Mouse (Mus musculus): ENCODE results near the gene Ube2q1. TPM values are rescaled to one million over a fixed set of nuclear protein-coding genes. Genes with fewer than 3 reads are reported as not detected.

Ube2q1 gene
- polyA plus RNA-seq (2017; shearing (Covaris generic)) = 8.8 TPM

GRCm38 (mm10) chr3:89772968-89773709 is at the start of gene Ube2q1:
TSS of gene Ube2q1 (plus strand) at chr3:89773616.

GRCm38 (mm10) chr3:89764119-89764724 is 9.2 kb upstream of the Ube2q1 start, which contains the start of gene Chrnb2:
TSS of gene Chrnb2 (minus strand) at chr3:89764632.

GRCm38 (mm10) chr3:89830815-89831591 is 57.6 kb downstream of the Ube2q1 start, which contains the start of gene She:
TSS of gene She (plus strand) at chr3:89831370.

Other genes starting within 250 kb of the Ube2q1 start
- gene Adar, start 58.6 kb upstream of the Ube2q1 start, polyA plus RNA-seq (2017; shearing (Covaris generic)) = 143 TPM
- 1.5 TPM for gene Chrnb2, start 9.0 kb upstream of the Ube2q1 start, polyA plus RNA-seq (2017; shearing (Covaris generic))
- 10.3 TPM for gene She, start 57.8 kb downstream of the Ube2q1 start, polyA plus RNA-seq (2017; shearing (Covaris generic))
- gene Il6ra, start 139.6 kb downstream of the Ube2q1 start, polyA plus RNA-seq (2017; shearing (Covaris generic)) = 18.3 TPM
- gene Atp8b2, start 189.9 kb downstream of the Ube2q1 start, polyA plus RNA-seq (2017; shearing (Covaris generic)) = 33.3 TPM
- gene Hax1, start 225.2 kb downstream of the Ube2q1 start, polyA plus RNA-seq (2017; shearing (Covaris generic)) = 116 TPM